Mouse (Mus musculus) megakaryocyte, embryonic 14.5 days (primary cell): Measurements from ENCODE around the gene Ndufs1. TPM values are rescaled to one million over a fixed set of nuclear protein-coding genes. Genes with fewer than 3 reads are reported as not detected.

Source experiments
- H3K27me3 ChIP-seq: replicated peaks from 2 replicates; pipeline ENCODE3; 2012; ENCODE audit warnings: inconsistent platforms
- H3K36me3 ChIP-seq: replicated peaks from 2 replicates; pipeline ENCODE3; 2012; ENCODE audit warnings: low read length, inconsistent platforms, mixed read lengths
- H3K4me1 ChIP-seq: 2 replicates; pipeline ENCODE4 v1.6.1; 2012; ENCODE audit warnings: inconsistent platforms
- H3K4me3 ChIP-seq: replicated peaks from 2 replicates; pipeline ENCODE3; 2012; ENCODE audit warnings: moderate library complexity, mild to moderate bottlenecking, inconsistent platforms
- H3K9me3 ChIP-seq: 2 replicates; pipeline ENCODE4 v1.6.1; 2012; ENCODE audit warnings: inconsistent platforms
- FLI1 ChIP-seq: IDR thresholded peaks from 2 replicates; pipeline ENCODE4 v1.6.1; 2012; ENCODE audit warnings: low read length, inconsistent platforms, mixed read lengths
- GATA1 ChIP-seq: IDR thresholded peaks from 3 replicates; pipeline ENCODE4 v1.6.1; 2012; ENCODE audit warnings: mixed read lengths, low read length, inconsistent platforms, borderline replicate concordance
- polyA plus RNA-seq: library from polyadenylated mRNA; stranded (reverse); fragments of >175 nt; gene quantifications from 2 replicates; pipeline ENCODE4 v1.2.3, GENCODE M21; 2012; ENCODE audit warnings: low replicate concordance; ENCODE audit not compliant: insufficient read depth

The Ndufs1 gene
- polyA plus RNA-seq, 1 experiment: 10.8 TPM

DNA sequence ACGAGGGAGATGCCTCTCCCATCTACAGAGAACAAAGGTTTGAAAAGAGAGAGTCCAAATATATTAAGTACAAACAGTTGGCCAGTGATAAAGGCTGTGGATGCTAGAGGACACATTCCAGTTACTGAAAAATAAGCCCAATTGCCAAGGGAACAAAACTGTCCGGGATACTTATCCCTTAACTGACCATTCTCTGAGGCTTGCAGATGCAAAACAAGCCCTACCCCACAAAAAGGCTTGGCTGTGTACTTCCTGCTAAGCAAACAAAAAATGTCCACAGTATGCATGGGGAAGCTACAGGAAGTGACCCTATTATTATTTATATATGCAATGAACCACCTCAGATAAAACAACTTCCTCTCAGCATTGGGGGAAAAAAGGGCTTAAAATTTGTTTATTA, 38.7 kb downstream of the Ndufs1 start:
- no peaks in the 10 kb centered on the region for H3K27me3 ChIP-seq
- H3K9me3 ChIP-seq: no peaks in the 10 kb centered on the region
- peaks cover 22% of the 10 kb centered on the region for H3K4me1 ChIP-seq
- no peak overlapping the region for H3K4me3 ChIP-seq
- peaks cover 48% of the 10 kb centered on the region for H3K36me3 ChIP-seq
- no peak for TF ChIP-seq GATA1
- no peak for TF ChIP-seq FLI1

GRCm38 (mm10) chr1:63134530-63134929, 42.1 kb downstream of the Ndufs1 start:
- H3K4me3 ChIP-seq: no peak overlapping the region
- H3K9me3 ChIP-seq: no peaks in the 10 kb centered on the region
- TF ChIP-seq GATA1 (no peak), FLI1 (no peak)
- H3K4me1 ChIP-seq: peaks cover 37% of the 10 kb centered on the region
- H3K27me3 ChIP-seq: no peaks in the 10 kb centered on the region
- peaks cover 37% of the 10 kb centered on the region for H3K36me3 ChIP-seq

GRCm38 (mm10) chr1:63131766-63132165, 44.9 kb downstream of the Ndufs1 start:
- no peak for TF ChIP-seq FLI1
- TF ChIP-seq GATA1: no peak
- peaks cover 32% of the 10 kb centered on the region for H3K4me1 ChIP-seq
- 0 out of 2 replicates have a peak, but pooled peaks cover 3% of the 10 kb centered on the region for H3K9me3 ChIP-seq
- peaks cover 41% of the 10 kb centered on the region for H3K36me3 ChIP-seq
- H3K4me3 ChIP-seq: no peak overlapping the region
- no peaks in the 10 kb centered on the region for H3K27me3 ChIP-seq

DNA sequence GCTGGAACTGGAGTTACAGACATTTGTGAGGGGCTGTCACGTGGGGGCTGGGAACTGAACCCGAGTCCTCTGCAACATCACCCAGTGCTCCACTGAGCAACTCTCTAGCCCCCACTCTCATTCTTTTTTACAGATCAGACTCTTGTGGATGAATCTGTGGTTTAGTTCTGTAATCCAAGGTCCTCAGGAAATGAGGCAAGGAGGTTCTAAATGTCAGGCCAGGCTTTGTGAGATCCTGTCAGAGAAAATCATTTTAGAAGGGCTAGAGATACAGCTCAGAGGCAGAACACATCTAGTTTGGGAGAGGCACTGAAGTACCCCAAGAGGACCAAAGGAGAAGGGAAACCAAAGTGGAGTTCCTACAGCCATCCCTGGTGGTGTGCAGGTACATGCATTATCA, 45.8 kb downstream of the Ndufs1 start:
- no peaks in the 10 kb centered on the region for H3K27me3 ChIP-seq
- 0 out of 2 replicates have a peak, but pooled peaks cover 3% of the 10 kb centered on the region for H3K9me3 ChIP-seq
- peaks cover 44% of the 10 kb centered on the region for H3K36me3 ChIP-seq
- H3K4me1 ChIP-seq: peaks cover 34% of the 10 kb centered on the region
- TF ChIP-seq GATA1: no peak
- TF ChIP-seq FLI1: no peak
- no peak overlapping the region for H3K4me3 ChIP-seq

DNA sequence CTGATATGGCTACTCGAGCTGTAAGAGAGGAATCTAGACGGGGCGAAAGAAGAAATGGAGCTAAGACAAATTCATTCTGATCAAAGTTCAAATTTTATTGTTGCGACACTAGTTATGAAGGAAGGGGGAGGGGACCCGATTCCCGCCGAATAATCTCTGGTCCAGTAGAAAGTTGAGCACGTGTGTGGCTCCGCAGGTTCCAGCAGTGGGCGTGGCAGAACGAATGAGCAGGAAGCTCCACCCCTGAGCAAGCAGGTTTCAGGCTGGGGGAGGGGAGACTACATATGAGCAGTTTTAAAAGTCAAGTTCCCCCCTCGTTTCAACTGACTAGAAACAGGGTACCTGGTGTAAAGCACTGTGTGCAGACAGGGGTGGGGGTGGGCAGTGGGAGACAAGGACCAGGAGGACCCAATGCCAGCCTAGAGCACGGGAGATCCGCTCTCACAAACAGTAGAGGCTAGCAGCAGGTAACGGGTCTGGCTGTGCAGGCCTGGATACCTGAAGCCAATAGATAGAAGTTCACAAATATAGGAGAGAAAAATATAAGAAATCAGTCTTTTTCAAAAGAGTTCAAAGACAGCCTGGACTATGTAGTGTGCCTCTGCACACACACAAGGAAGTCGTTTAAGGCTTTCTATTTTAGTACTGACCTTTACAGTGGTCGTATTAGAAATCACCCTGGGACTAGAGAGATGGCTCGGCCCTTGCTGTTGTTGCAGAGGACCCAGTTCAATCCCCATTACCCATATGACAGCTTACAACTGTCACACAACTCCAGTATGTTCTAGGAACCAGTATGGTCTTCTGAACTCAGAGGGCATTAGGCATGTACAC, 46.6 kb downstream of the Ndufs1 start:
- peaks cover 42% of the 10 kb centered on the region for H3K4me1 ChIP-seq
- no peak for TF ChIP-seq FLI1
- TF ChIP-seq GATA1: no peak
- H3K9me3 ChIP-seq: 0 out of 2 replicates have a peak, but pooled peaks cover 3% of the 10 kb centered on the region
- peak overlapping the region; percentile 87 for H3K4me3 ChIP-seq
- no peaks in the 10 kb centered on the region for H3K27me3 ChIP-seq
- peaks cover 52% of the 10 kb centered on the region for H3K36me3 ChIP-seq

DNA sequence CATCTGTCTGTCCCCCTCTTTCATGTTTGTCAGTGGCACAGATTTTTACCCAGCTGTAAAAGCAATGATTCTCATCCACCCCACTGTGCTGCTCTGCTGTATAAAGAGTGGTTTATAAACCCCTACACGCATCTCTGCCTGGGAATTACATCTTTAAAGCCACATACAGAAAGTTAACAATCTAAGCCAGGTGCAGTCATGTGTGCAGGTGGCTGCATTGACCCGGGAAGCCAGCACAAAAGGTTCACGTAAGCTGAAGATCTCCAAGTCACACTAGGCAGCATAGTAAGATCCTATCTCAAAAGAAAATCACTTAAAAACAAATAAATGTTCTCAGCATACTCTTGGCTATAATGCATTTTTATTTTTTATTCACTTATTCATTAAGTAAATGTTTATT, 47.4 kb downstream of the Ndufs1 start:
- 0 out of 2 replicates have a peak, but pooled peaks cover 3% of the 10 kb centered on the region for H3K9me3 ChIP-seq
- no peaks in the 10 kb centered on the region for H3K27me3 ChIP-seq
- no peak for TF ChIP-seq GATA1
- TF ChIP-seq FLI1: no peak
- H3K4me1 ChIP-seq: peaks cover 42% of the 10 kb centered on the region
- H3K36me3 ChIP-seq: peaks cover 57% of the 10 kb centered on the region
- H3K4me3 ChIP-seq: peak overlapping the region; percentile 23

DNA sequence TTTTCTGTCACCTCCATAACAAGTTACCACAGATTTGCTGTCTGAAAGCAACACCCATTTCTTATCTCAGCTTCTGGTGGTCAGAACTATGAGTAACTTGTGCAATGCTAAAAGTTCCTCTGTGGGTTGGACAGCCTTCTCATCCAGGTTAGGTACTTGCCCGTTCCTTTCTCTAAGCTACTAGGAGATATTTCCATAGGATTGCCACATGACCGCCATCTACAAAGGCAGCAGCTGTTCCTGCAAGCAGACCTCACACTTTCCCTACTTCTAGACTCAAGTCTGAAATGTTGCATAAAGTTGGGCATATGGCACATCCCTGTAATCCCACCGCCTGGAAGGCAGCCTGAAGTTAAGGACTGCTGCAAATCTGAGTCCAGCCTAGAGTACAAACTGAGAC, 50.4 kb downstream of the Ndufs1 start:
- peaks cover 73% of the 10 kb centered on the region for H3K36me3 ChIP-seq
- TF ChIP-seq FLI1: no peak
- TF ChIP-seq GATA1: no peak
- peaks cover 48% of the 10 kb centered on the region for H3K4me1 ChIP-seq
- no peak overlapping the region for H3K4me3 ChIP-seq
- no peaks in the 10 kb centered on the region for H3K27me3 ChIP-seq
- 0 out of 2 replicates have a peak, but pooled peaks cover 3% of the 10 kb centered on the region for H3K9me3 ChIP-seq

- Histone ChIP-seq H3K36me3 (peaks cover 89% of the 10 kb centered on the region), H3K4me1 (peaks cover 49% of the 10 kb centered on the region), H3K27me3 (no peaks in the 10 kb centered on the region), H3K9me3 (0 out of 2 replicates have a peak, but pooled peaks cover 3% of the 10 kb centered on the region), H3K4me3 (no peak overlapping the region)
- TF ChIP-seq GATA1 (no peak), FLI1 (no peak)
Measured at GRCm38 (mm10) chr1:63123823-63124450, 52.7 kb downstream of the Ndufs1 start.

GRCm38 (mm10) chr1:63122005-63122404, 54.6 kb downstream of the Ndufs1 start:
- H3K36me3 ChIP-seq: peaks cover 89% of the 10 kb centered on the region
- H3K9me3 ChIP-seq: no peaks in the 10 kb centered on the region
- H3K27me3 ChIP-seq: no peaks in the 10 kb centered on the region
- peaks cover 59% of the 10 kb centered on the region for H3K4me1 ChIP-seq
- H3K4me3 ChIP-seq: no peak overlapping the region
- no peak for TF ChIP-seq GATA1
- no peak for TF ChIP-seq FLI1

GRCm38 (mm10) chr1:63120382-63120781, 56.3 kb downstream of the Ndufs1 start:
- Histone ChIP-seq H3K4me3 (peak overlapping the region; percentile 12), H3K36me3 (peaks cover 81% of the 10 kb centered on the region), H3K27me3 (no peaks in the 10 kb centered on the region), H3K9me3 (no peaks in the 10 kb centered on the region), H3K4me1 (peaks cover 54% of the 10 kb centered on the region)
- TF ChIP-seq GATA1: no peak
- no peak for TF ChIP-seq FLI1
